Mouse (Mus musculus): Measurements from ENCODE around the gene Ap1s1. TPM values are rescaled to one million over a fixed set of nuclear protein-coding genes. Genes with fewer than 3 reads are reported as not detected.

Ap1s1 gene
- polyA plus RNA-seq, 1 experiment from 2014 or later, result 206 TPM

DNA sequence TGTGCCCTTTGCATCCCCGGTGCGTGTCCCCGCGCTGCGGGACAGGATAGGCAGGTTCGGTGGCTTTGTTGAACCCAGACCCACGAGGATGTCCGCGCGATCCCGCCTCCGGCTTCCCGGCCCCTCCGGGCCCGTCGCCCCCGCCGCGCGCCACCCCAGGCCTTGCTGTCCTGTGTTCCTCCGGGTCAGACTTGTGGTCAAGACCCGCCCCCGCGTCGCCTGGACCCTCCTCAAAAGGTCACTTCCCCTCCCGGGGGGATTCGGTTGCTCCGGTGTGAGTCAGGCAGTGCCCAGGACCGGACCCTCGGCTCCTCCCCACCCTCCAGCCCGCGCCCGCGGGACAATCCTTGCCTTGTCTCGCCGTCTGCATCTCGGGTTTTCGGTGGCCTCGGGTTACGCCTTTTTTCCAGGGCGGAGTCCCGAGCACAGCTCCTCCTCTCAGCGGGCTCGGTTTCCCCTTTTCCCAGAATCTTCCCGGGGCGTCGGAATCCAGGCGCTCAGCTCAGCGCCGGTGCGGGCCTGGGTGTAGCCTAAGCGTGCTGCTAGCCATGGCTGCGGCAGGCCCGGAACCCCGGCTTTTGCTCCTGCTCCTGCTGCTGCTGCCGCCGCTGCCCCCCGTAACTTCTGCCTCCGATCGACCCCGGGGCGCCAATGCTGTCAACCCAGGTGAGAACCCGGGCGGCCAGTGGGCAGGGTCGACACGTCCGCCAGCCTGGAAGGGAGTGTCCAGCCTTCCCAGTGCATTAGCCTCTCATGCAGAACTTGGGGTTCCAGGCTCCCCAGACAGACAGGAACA lies 58.6 kb downstream of the Ap1s1 start:
- ATAC-seq (ENCODE audit: low read depth), result peak; percentile 67
- Histone ChIP-seq H3K4me1 (replicated peaks; ENCODE audit: control insufficient read depth, insufficient read depth, low read length) (peaks cover 12% of the 10 kb centered on the region), H3K36me3 (ENCODE audit: control insufficient read depth, insufficient read depth, low read length) (peaks cover 22% of the 10 kb centered on the region), H3K27me3 (ENCODE audit: control insufficient read depth, insufficient read depth, low read depth, low read length) (no peaks in the 10 kb centered on the region), H3K27ac (ENCODE audit: low read length) (peak overlapping the region; percentile 95), H3K4me3 (ENCODE audit: low read length) (peak overlapping the region; percentile 84), H3K4me2 (ENCODE audit: low read depth, low read length) (peak overlapping the region; percentile 80), H3K9me3 (ENCODE audit: control insufficient read depth, low read length) (no peaks in the 10 kb centered on the region), H3K9ac (ENCODE audit: low read length) (peak overlapping the region; percentile 95)
- WGBS, result under 1% methylated on average over 65 of the region's 67 CpGs

DNA sequence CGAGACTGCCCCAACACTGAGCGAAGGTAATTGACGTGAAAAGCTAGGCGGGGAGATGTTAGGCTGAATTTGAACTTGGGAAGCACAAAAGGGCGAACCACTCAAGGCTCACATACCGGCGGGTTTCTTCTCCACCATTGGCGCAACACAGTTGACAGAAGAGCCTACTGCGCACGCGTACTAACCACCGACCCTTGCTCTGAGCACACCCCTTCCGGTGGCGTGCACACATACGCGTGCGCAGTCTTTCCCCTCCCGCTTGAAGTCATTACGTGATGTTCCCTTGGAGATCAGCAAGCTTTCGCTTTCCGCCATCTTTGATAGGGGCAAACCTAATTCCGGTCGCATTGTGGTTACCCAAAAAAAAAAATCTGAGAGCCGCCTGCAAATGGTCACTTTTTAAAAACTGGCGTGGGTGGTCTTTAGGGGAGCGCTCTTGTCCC lies 59.2 kb downstream of the Ap1s1 start, which contains the start of gene Plod3:
Gene Plod3 (plus strand): TSS at position 325 of the 443 bp plus-strand sequence.
- under 1% methylated on average over 26 of the region's 26 CpGs for WGBS
- H3K4me3 ChIP-seq (ENCODE audit: low read length), result peak within 1 kb of the TSS; percentile 84
- peak; percentile 95 for ATAC-seq (ENCODE audit: low read depth)
- H3K36me3 ChIP-seq (ENCODE audit: control insufficient read depth, insufficient read depth, low read length), result peaks cover 21% of the 10 kb centered on the region
- H3K27ac ChIP-seq (ENCODE audit: low read length), result peak within 1 kb of the TSS; percentile 95
- no peaks in the 10 kb centered on the region for H3K9me3 ChIP-seq (ENCODE audit: control insufficient read depth, low read length)
- peaks cover 12% of the 10 kb centered on the region for H3K4me1 ChIP-seq (replicated peaks; ENCODE audit: control insufficient read depth, insufficient read depth, low read length)
- no peaks in the 10 kb centered on the region for H3K27me3 ChIP-seq (ENCODE audit: control insufficient read depth, insufficient read depth, low read depth, low read length)
- peak within 1 kb of the TSS; percentile 95 for H3K9ac ChIP-seq (ENCODE audit: low read length)
- peak within 1 kb of the TSS; percentile 80 for H3K4me2 ChIP-seq (ENCODE audit: low read depth, low read length)

MicroRNAs within 50 kb of the gene (microRNA counts, 519-probe panel; counts per million panel counts)
- not detected for microRNA mmu-miR-702

Small RNA genes lying within 50 kb of the gene (microRNA-seq; reads per million reads assigned to microRNA genes)
- gene Mir702, result 16.4 reads per million, percentile 31 among the genes with 10 or more reads in this experiment

Other genes starting within 250 kb of the Ap1s1 start
- gene Col26a1, start 162.9 kb downstream of the Ap1s1 start, polyA plus RNA-seq (2015; fragmentation: Nextera tagmentation; extraction: Ambion mirVana), result 5.9 and 7.2 TPM in 2 replicates
- gene Ift22, start 138.0 kb downstream of the Ap1s1 start, polyA plus RNA-seq (2015; fragmentation: Nextera tagmentation; extraction: Ambion mirVana), result 92.8 and 93.7 TPM in 2 replicates
- 286 and 300 TPM in 2 replicates for gene Fis1, start 92.9 kb downstream of the Ap1s1 start, polyA plus RNA-seq (2015; fragmentation: Nextera tagmentation; extraction: Ambion mirVana)
- 5.1 and 6.2 TPM in 2 replicates for gene Cldn15, start 79.5 kb downstream of the Ap1s1 start, polyA plus RNA-seq (2015; fragmentation: Nextera tagmentation; extraction: Ambion mirVana)
- 56.1 and 63.0 TPM in 2 replicates for gene Plod3, start 59.1 kb downstream of the Ap1s1 start, polyA plus RNA-seq (2015; fragmentation: Nextera tagmentation; extraction: Ambion mirVana)
- 113 and 115 TPM in 2 replicates for gene Znhit1, start 58.1 kb downstream of the Ap1s1 start, polyA plus RNA-seq (2015; fragmentation: Nextera tagmentation; extraction: Ambion mirVana)
- 0.13 TPM in 1 of 2 replicates, not detected in the other for gene Vgf, start 19.7 kb downstream of the Ap1s1 start, polyA plus RNA-seq (2015; fragmentation: Nextera tagmentation; extraction: Ambion mirVana)
- 0.93 and 1.1 TPM in 2 replicates for gene Serpine1, start 26.1 kb upstream of the Ap1s1 start, polyA plus RNA-seq (2015; fragmentation: Nextera tagmentation; extraction: Ambion mirVana)
- 12.2 and 13.5 TPM in 2 replicates for gene Trim56, start 70.1 kb upstream of the Ap1s1 start, polyA plus RNA-seq (2015; fragmentation: Nextera tagmentation; extraction: Ambion mirVana)
- gene Muc3, start 103.2 kb upstream of the Ap1s1 start, polyA plus RNA-seq (2015; fragmentation: Nextera tagmentation; extraction: Ambion mirVana), result 0.70 TPM in 1 of 2 replicates, not detected in the other
- 0.11 TPM in 1 of 2 replicates, not detected in the other for gene Muc3a, start 166.3 kb upstream of the Ap1s1 start, polyA plus RNA-seq (2015; fragmentation: Nextera tagmentation; extraction: Ambion mirVana)
- 1.9 and 2.6 TPM in 2 replicates for gene Ache, start 241.4 kb upstream of the Ap1s1 start, polyA plus RNA-seq (2015; fragmentation: Nextera tagmentation; extraction: Ambion mirVana)
- 5.1 and 5.6 TPM in 2 replicates for gene Ufsp1, start 248.5 kb upstream of the Ap1s1 start, polyA plus RNA-seq (2015; fragmentation: Nextera tagmentation; extraction: Ambion mirVana)

Data from lung, embryonic 16.5 days (tissue).